Comparison of ENCODE assay signal across 20 mouse cellular contexts in genomic region chr17:87875346-87875920, GRCm38 (mm10). TPM values are rescaled to one million over a fixed set of nuclear protein-coding genes. Genes with fewer than 3 reads are reported as not detected.
DNase-seq lines count a peak whose midpoint lies in the region; ATAC-seq and TF ChIP-seq lines count a peak whose summit lies in the region.
"Had no signal": no experiment of that assay in that cellular context is flagged by ENCODE, and none has a peak within 500 bp of the region (broad histone marks: within the 10 kb centered on the region; RNA-seq: fewer than 3 reads in every experiment).

No protein-coding gene starts in this region.

- H3K9ac ChIP-seq in heart, embryonic 11.5 days (ENCODE audit: low read depth, low read length): no peak overlapping the region
- H3K9ac ChIP-seq in liver, postnatal 0 days (replicated peaks): no peak overlapping the region
- no peak overlapping the region for H3K9ac ChIP-seq in liver, embryonic 12.5 days
- H3K9ac ChIP-seq in limb, embryonic 11.5 days (ENCODE audit: low read length): no peak overlapping the region
- H3K9ac ChIP-seq: hindbrain, embryonic 12.5 days had no signal

- no peak overlapping the region for H3K27ac ChIP-seq in heart, embryonic 11.5 days (ENCODE audit: low read depth, low read length)
- no peak overlapping the region for H3K27ac ChIP-seq in liver, postnatal 0 days (ENCODE audit: low read depth)
- no peak overlapping the region for H3K27ac ChIP-seq in liver, embryonic 12.5 days
- no peak overlapping the region for H3K27ac ChIP-seq in limb, embryonic 11.5 days (replicated peaks; ENCODE audit: low read depth, low read length)
- H3K27ac ChIP-seq: embryonic facial prominence, embryonic 10.5 days; heart, adult 2 months; hindbrain, embryonic 12.5 days had no signal

- no peaks in the 10 kb centered on the region for H3K9me3 ChIP-seq in heart, embryonic 11.5 days (replicated peaks; ENCODE audit: control insufficient read depth, low read length)
- H3K9me3 ChIP-seq in liver, postnatal 0 days (ENCODE audit: low read length): no peaks in the 10 kb centered on the region
- no peaks in the 10 kb centered on the region for H3K9me3 ChIP-seq in liver, embryonic 12.5 days (replicated peaks)
- no peaks in the 10 kb centered on the region for H3K9me3 ChIP-seq in limb, embryonic 11.5 days (ENCODE audit: control insufficient read depth, low read length)
- H3K9me3 ChIP-seq: embryonic facial prominence, embryonic 10.5 days; hindbrain, embryonic 12.5 days had no signal

- H3K4me1 ChIP-seq in heart, embryonic 11.5 days (ENCODE audit: control insufficient read depth, insufficient read depth, low read length): peaks cover 12% of the 10 kb centered on the region
- no peaks in the 10 kb centered on the region for H3K4me1 ChIP-seq in liver, postnatal 0 days (ENCODE audit: insufficient read depth)
- no peaks in the 10 kb centered on the region for H3K4me1 ChIP-seq in liver, embryonic 12.5 days
- no peaks in the 10 kb centered on the region for H3K4me1 ChIP-seq in limb, embryonic 11.5 days (ENCODE audit: control insufficient read depth, insufficient read depth, low read length)

- ATAC-seq in heart, embryonic 11.5 days (replicated peaks; ENCODE audit: insufficient number of reproducible peaks, low FRiP score, low TSS enrichment): no peak
- no peak for ATAC-seq in liver, postnatal 0 days
- no peak for ATAC-seq in liver, embryonic 12.5 days
- no peak for ATAC-seq in limb, embryonic 11.5 days (ENCODE audit: insufficient number of reproducible peaks, low FRiP score, low TSS enrichment, low read depth)
- ATAC-seq: forebrain, embryonic 14.5 days; hindbrain, embryonic 16.5 days had no signal

- H3K36me3 ChIP-seq in heart, embryonic 11.5 days (ENCODE audit: control insufficient read depth, insufficient read depth, low read length): no peaks in the 10 kb centered on the region
- no peaks in the 10 kb centered on the region for H3K36me3 ChIP-seq in liver, postnatal 0 days (replicated peaks; ENCODE audit: insufficient read depth, low read length)
- no peaks in the 10 kb centered on the region for H3K36me3 ChIP-seq in liver, embryonic 12.5 days
- no peaks in the 10 kb centered on the region for H3K36me3 ChIP-seq in limb, embryonic 11.5 days (ENCODE audit: control insufficient read depth, insufficient read depth, low read length)
- H3K36me3 ChIP-seq: embryonic facial prominence, embryonic 10.5 days; hindbrain, embryonic 12.5 days had no signal

- no peak for TF ChIP-seq CTCF in liver, postnatal 0 days (IDR thresholded peaks at IDR 0.05; ENCODE audit: low read depth)

- peak; percentile 73 for DNase-seq in heart, adult 11 months
- DNase-seq in liver, postnatal 0 days: peak; percentile 8
- DNase-seq in spleen, postnatal 4 days (ENCODE audit: low spot score in 2 of 2): peak; percentile 8 to 52
- DNase-seq in spleen, adult 18-20 months: no peak
- peak; percentile 16 for DNase-seq in limb, embryonic 11.5 days (ENCODE audit: low spot score)
- no peak for DNase-seq in lung, postnatal 14 days
- DNase-seq: adrenal gland, adult 8-10 months; gastrocnemius, postnatal 10 days; heart, adult 2 months; heart, postnatal 10 days; heart, postnatal 4 days had no signal

- 83% methylated on average over 8 of the region's 8 CpGs for WGBS in heart, embryonic 11.5 days (ENCODE audit: insufficient replicate concordance)
- 71% methylated on average over 8 of the region's 8 CpGs for WGBS in liver, postnatal 0 days (ENCODE audit: insufficient replicate concordance)
- WGBS in liver, embryonic 12.5 days (ENCODE audit: insufficient replicate concordance): 71% methylated on average over 8 of the region's 8 CpGs
- 83% methylated on average over 8 of the region's 8 CpGs for WGBS in limb, embryonic 11.5 days

- TF ChIP-seq EP300 in liver, postnatal 0 days (IDR thresholded peaks at IDR 0.05; ENCODE audit: low read depth): no peak

- no peak overlapping the region for H3K4me2 ChIP-seq in heart, embryonic 11.5 days
- H3K4me2 ChIP-seq in liver, postnatal 0 days (ENCODE audit: low read depth, low read length): no peak overlapping the region
- H3K4me2 ChIP-seq in liver, embryonic 12.5 days: no peak overlapping the region
- H3K4me2 ChIP-seq in limb, embryonic 11.5 days (ENCODE audit: low read depth, severe bottlenecking): no peak overlapping the region
- H3K4me2 ChIP-seq: hindbrain, embryonic 12.5 days had no signal

- H3K27me3 ChIP-seq in heart, embryonic 11.5 days (ENCODE audit: control insufficient read depth, insufficient read depth, low read length): no peaks in the 10 kb centered on the region
- H3K27me3 ChIP-seq in liver, postnatal 0 days (ENCODE audit: insufficient read depth, low read length): no peaks in the 10 kb centered on the region
- no peaks in the 10 kb centered on the region for H3K27me3 ChIP-seq in liver, embryonic 12.5 days (replicated peaks)
- no peaks in the 10 kb centered on the region for H3K27me3 ChIP-seq in limb, embryonic 11.5 days (ENCODE audit: control insufficient read depth, insufficient read depth, low read length)

- no peak overlapping the region for H3K4me3 ChIP-seq in heart, embryonic 11.5 days (ENCODE audit: low read depth, low read length)
- no peak overlapping the region for H3K4me3 ChIP-seq in liver, postnatal 0 days (ENCODE audit: low read depth, low read length)
- no peak overlapping the region for H3K4me3 ChIP-seq in liver, embryonic 12.5 days
- no peak overlapping the region for H3K4me3 ChIP-seq in limb, embryonic 11.5 days (ENCODE audit: low read depth, low read length)
- H3K4me3 ChIP-seq: embryonic facial prominence, embryonic 10.5 days; heart, adult 2 months; hindbrain, embryonic 12.5 days had no signal

RNA-seq across cellular contexts. Expression of gene Rpl36-ps4, which starts 45.3 kb away (rescaled TPM):
- not detected in 2 replicates for polyA plus RNA-seq in heart, embryonic 11.5 days (2014; fragmentation: Nextera tagmentation; extraction: Ambion mirVana)
- polyA plus RNA-seq in liver, postnatal 0 days (2015; fragmentation: Nextera tagmentation; extraction: Ambion mirVana): not detected in 2 replicates
- not detected in 2 replicates for polyA plus RNA-seq in liver, embryonic 12.5 days (2016; fragmentation: Nextera tagmentation; extraction: Ambion mirVana)
- polyA plus RNA-seq in limb, embryonic 11.5 days (2014; fragmentation: Nextera tagmentation; extraction: Ambion mirVana): not detected in 2 replicates
- polyA plus RNA-seq: cerebellum, adult 2 months; embryonic facial prominence, embryonic 10.5 days; embryonic facial prominence, embryonic 14.5 days; forebrain, embryonic 14.5 days; heart, adult 2 months; heart, embryonic 14.5 days; hindbrain, embryonic 12.5 days; hindbrain, embryonic 16.5 days had no signal

Comparison
In these comparisons a context has a peak if more than half of its experiments do, and no peak if none do; other contexts are left out.
1. DNase-seq: peak in heart, adult 11 months (single experiment), liver, postnatal 0 days (single experiment), spleen, postnatal 4 days (2 of 2) and limb, embryonic 11.5 days (single experiment); none in spleen, adult 18-20 months (0 of 2) and lung, postnatal 14 days (single experiment).